Mouse (Mus musculus): ENCODE measurements at regions not wholly inside any gene's neighbourhood (a gene's known extent, or its start where the extent isn't known, plus 50 kb on each side); places are given as distances from the start of the nearest gene placed in this dataset.

GRCm38 (mm10) chr6:94946352-94946900 lies 170.6 kb upstream of the Kbtbd8 start:
- Histone ChIP-seq H3K4me3 (ENCODE audit: insufficient read depth, low read length) (no peak overlapping the region), H3K4me1 (ENCODE audit: control insufficient read depth, insufficient read depth, low read length) (no peaks in the 10 kb centered on the region), H3K27ac (ENCODE audit: insufficient read depth, low read length) (no peak overlapping the region)
- no peak for TF ChIP-seq CTCF (IDR thresholded peaks at IDR 0.05; ENCODE audit: extremely low read depth, insufficient read depth, low read length)
- no peak for TF ChIP-seq POLR2A (IDR thresholded peaks at IDR 0.05; ENCODE audit: extremely low read depth, insufficient read depth, low read length)

DNA sequence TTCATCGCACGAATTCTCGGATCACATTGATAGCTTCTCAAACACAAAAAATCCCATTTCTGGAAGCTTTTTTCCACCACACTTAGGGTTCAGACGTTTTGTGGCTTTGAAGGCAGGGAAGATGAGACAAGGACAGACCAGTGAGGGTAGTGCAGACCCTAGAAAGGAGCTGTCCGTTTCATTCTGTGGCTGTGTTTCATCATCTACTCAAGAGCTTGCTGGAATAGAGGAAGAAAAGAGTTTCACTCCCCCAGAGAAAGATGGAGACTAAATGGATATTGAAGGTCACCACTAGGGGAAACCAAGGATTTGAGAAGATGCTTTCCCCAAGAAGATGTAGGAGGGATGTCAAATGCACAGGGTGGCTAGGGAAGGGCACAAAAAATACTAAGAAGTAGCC lies 171.3 kb upstream of the Kbtbd8 start:
- TF ChIP-seq POLR2A (IDR thresholded peaks at IDR 0.05; ENCODE audit: extremely low read depth, insufficient read depth, low read length) (no peak), CTCF (IDR thresholded peaks at IDR 0.05; ENCODE audit: extremely low read depth, insufficient read depth, low read length) (no peak)
- no peaks in the 10 kb centered on the region for H3K4me1 ChIP-seq (ENCODE audit: control insufficient read depth, insufficient read depth, low read length)
- no peak overlapping the region for H3K27ac ChIP-seq (ENCODE audit: insufficient read depth, low read length)
- H3K4me3 ChIP-seq (ENCODE audit: insufficient read depth, low read length) = no peak overlapping the region

GRCm38 (mm10) chr6:94944196-94944595 lies 172.8 kb upstream of the Kbtbd8 start:
- Histone ChIP-seq H3K27ac (ENCODE audit: insufficient read depth, low read length) (no peak overlapping the region), H3K4me3 (ENCODE audit: insufficient read depth, low read length) (no peak overlapping the region), H3K4me1 (ENCODE audit: control insufficient read depth, insufficient read depth, low read length) (no peaks in the 10 kb centered on the region)
- no peak for TF ChIP-seq CTCF (IDR thresholded peaks at IDR 0.05; ENCODE audit: extremely low read depth, insufficient read depth, low read length)

- Histone ChIP-seq H3K4me1 (ENCODE audit: control insufficient read depth, insufficient read depth, low read length) (no peaks in the 10 kb centered on the region), H3K4me3 (ENCODE audit: insufficient read depth, low read length) (no peak overlapping the region), H3K27ac (ENCODE audit: insufficient read depth, low read length) (no peak overlapping the region)
- TF ChIP-seq CTCF (IDR thresholded peaks at IDR 0.05; ENCODE audit: extremely low read depth, insufficient read depth, low read length) = no peak
- TF ChIP-seq POLR2A (IDR thresholded peaks at IDR 0.05; ENCODE audit: extremely low read depth, insufficient read depth, low read length) = no peak
Measured at GRCm38 (mm10) chr6:94938949-94939348, 178.1 kb upstream of the Kbtbd8 start.

- no peak overlapping the region for H3K4me3 ChIP-seq (ENCODE audit: insufficient read depth, low read length)
- H3K4me1 ChIP-seq (ENCODE audit: control insufficient read depth, insufficient read depth, low read length) = no peaks in the 10 kb centered on the region
- TF ChIP-seq POLR2A (IDR thresholded peaks at IDR 0.05; ENCODE audit: extremely low read depth, insufficient read depth, low read length) = no peak
- TF ChIP-seq CTCF (IDR thresholded peaks at IDR 0.05; ENCODE audit: extremely low read depth, insufficient read depth, low read length) = no peak
- no peak overlapping the region for H3K27ac ChIP-seq (ENCODE audit: insufficient read depth, low read length)
Measured at GRCm38 (mm10) chr6:94936206-94936605, 180.8 kb upstream of the Kbtbd8 start.

DNA sequence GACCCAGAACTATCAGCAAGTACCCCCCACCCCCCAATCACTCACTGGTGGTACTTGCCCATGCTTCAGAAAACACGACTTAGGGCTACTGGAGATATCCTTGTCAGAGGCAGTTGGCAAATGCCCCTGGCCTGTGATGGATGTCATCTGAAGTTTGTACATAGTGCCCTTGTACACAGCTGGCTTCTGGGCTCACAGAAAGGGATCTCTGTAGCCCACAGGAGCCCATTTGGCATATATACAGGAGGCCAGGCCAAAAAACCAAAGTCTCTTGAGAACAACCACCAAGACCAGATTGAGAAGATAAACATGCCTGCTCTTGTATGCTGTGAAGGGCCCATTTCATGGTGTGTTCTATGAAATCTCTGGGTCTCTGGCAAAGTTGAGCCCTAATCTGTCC lies 181.3 kb upstream of the Kbtbd8 start:
- H3K4me3 ChIP-seq (ENCODE audit: insufficient read depth, low read length) = no peak overlapping the region
- H3K4me1 ChIP-seq (ENCODE audit: control insufficient read depth, insufficient read depth, low read length) = no peaks in the 10 kb centered on the region
- TF ChIP-seq POLR2A (IDR thresholded peaks at IDR 0.05; ENCODE audit: extremely low read depth, insufficient read depth, low read length) (no peak), CTCF (IDR thresholded peaks at IDR 0.05; ENCODE audit: extremely low read depth, insufficient read depth, low read length) (no peak)
- H3K27ac ChIP-seq (ENCODE audit: insufficient read depth, low read length) = no peak overlapping the region

DNA sequence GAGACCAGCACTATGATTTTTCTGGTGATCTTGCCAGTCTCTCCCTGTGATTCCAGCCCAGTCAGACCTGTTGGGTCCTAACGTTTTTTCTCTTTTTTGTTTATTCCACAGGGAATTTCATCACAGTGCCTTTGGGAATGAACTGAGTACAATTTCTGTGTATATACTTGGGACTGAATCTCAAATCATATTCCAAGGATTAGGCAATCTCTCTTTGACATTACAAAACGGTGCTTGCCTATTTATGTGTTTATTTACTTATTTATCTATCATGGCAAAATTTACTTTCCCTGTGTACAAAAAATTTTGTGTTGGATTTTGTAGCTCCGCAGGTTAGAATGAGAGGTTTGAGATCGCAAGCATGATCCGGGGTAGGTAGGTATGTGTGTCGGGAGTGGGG lies 189.2 kb upstream of the Kbtbd8 start:
- no peak for TF ChIP-seq CTCF (IDR thresholded peaks at IDR 0.05; ENCODE audit: extremely low read depth, insufficient read depth, low read length)
- TF ChIP-seq POLR2A (IDR thresholded peaks at IDR 0.05; ENCODE audit: extremely low read depth, insufficient read depth, low read length) = no peak
- no peaks in the 10 kb centered on the region for H3K4me1 ChIP-seq (ENCODE audit: control insufficient read depth, insufficient read depth, low read length)
- no peak overlapping the region for H3K4me3 ChIP-seq (ENCODE audit: insufficient read depth, low read length)
- H3K27ac ChIP-seq (ENCODE audit: insufficient read depth, low read length) = no peak overlapping the region

DNA sequence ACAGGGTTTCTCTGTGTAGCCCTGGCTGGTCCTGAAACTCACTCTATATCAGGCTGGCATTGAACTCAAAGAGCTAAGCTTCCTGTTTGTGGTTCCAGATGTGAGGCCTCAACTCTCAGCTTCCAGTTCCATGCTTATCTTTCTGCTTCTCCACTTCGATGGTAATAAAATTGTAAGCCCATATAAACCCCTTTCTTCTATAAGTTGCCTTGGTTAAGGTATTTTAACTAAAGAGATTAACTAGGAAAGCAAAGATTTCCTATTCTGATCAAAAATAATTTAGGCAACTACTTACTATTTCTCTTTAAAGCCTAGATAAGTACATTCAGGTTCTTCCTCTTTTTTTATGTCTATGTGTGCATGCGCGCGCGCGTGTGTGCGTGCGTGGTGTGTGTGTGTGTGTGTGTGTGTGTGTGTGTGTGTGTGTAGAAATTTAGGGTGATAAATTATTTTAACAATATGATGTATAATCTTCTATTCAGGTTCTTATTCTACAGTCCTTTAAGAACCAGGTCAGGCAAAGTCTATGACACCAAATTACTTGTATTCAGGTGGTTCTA lies 190.3 kb upstream of the Kbtbd8 start:
- Histone ChIP-seq H3K4me1 (ENCODE audit: control insufficient read depth, insufficient read depth, low read length) (no peaks in the 10 kb centered on the region), H3K27ac (ENCODE audit: insufficient read depth, low read length) (no peak overlapping the region), H3K4me3 (ENCODE audit: insufficient read depth, low read length) (no peak overlapping the region)
- no peak for TF ChIP-seq CTCF (IDR thresholded peaks at IDR 0.05; ENCODE audit: extremely low read depth, insufficient read depth, low read length)
- no peak for TF ChIP-seq POLR2A (IDR thresholded peaks at IDR 0.05; ENCODE audit: extremely low read depth, insufficient read depth, low read length)

DNA sequence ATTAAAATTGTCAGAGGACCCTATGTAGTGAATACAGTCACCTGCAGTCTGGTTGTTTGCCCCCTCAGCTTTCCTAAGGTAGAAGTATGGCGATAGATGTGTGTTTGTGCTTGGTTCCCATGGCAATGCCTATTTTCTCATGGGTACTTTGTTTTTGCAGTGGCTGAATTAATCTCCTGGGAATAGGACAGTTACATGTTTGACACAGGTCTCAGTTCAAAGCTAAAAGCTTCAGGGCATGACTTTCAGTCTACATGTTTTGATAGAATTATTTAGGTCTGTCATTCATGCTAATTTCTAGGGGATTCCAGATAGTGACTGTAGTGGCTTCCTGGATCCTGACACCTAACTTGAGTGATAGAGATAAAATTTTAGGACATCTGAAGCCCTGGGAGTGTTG lies 191.6 kb upstream of the Kbtbd8 start:
- Histone ChIP-seq H3K4me1 (ENCODE audit: control insufficient read depth, insufficient read depth, low read length) (no peaks in the 10 kb centered on the region), H3K4me3 (ENCODE audit: insufficient read depth, low read length) (no peak overlapping the region)
- TF ChIP-seq POLR2A (IDR thresholded peaks at IDR 0.05; ENCODE audit: extremely low read depth, insufficient read depth, low read length) (no peak), CTCF (IDR thresholded peaks at IDR 0.05; ENCODE audit: extremely low read depth, insufficient read depth, low read length) (no peak)

DNA sequence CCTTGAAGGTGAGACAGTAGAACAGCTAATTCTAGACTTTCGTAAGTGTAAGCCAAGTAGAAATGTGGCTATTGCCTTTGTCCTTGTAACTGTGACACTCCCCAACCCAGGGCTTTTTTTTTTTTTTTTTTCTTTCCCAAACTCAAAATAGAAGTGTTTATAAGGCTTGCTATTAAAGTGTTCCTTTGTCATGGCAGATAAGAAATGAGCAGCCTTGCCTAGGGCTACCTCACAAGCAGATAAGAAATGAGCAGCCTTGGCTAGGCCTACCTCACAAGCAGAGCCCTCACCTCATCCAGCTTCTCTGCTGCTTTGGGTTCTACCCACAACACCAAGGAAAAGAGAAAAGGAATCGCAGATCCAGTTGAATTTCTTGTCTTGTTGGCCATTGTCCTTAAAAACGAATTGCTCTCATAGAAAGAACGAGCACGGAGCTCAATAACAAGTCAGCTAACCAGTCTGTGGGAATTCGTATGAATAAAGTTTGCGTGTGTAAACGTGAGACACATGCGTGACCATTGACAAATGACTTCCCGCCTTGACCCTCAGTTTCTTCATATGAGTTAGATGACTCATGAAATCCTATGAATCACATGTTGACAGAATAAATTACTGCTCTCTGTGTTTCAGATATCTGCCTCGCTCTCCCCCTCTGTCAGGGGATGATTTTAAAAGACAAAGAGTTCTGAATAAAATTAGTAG lies 192.6 kb upstream of the Kbtbd8 start:
- TF ChIP-seq POLR2A (IDR thresholded peaks at IDR 0.05; ENCODE audit: extremely low read depth, insufficient read depth, low read length) (no peak), CTCF (IDR thresholded peaks at IDR 0.05; ENCODE audit: extremely low read depth, insufficient read depth, low read length) (no peak)
- Histone ChIP-seq H3K4me3 (ENCODE audit: insufficient read depth, low read length) (no peak overlapping the region), H3K27ac (ENCODE audit: insufficient read depth, low read length) (no peak overlapping the region), H3K4me1 (ENCODE audit: control insufficient read depth, insufficient read depth, low read length) (no peaks in the 10 kb centered on the region)

More for the DNA sequence above, 191.6 kb upstream of the Kbtbd8 start:
- no peak overlapping the region for H3K27ac ChIP-seq (ENCODE audit: insufficient read depth, low read length)

Measured in cortical plate, adult 2 months (tissue).